Mouse (Mus musculus) thymus, adult 2 months (tissue): ENCODE results near the gene Pck2.

Source experiments
- CTCF ChIP-seq: fragments of 200-500 bp; IDR thresholded peaks from 2 replicates; pipeline ENCODE4 v1.5.1; 2012; ENCODE audit warnings: mild to moderate bottlenecking, control low read depth, low read length, moderate library complexity, borderline replicate concordance; ENCODE audit not compliant: control insufficient read depth, poor library complexity, insufficient read depth; ENCODE audit errors: extremely low read depth
- POLR2A ChIP-seq: fragments of 200-500 bp; IDR thresholded peaks from 2 replicates; pipeline ENCODE4 v1.6.1; 2012; ENCODE audit warnings: mild to moderate bottlenecking, low read length, control low read depth, moderate library complexity; ENCODE audit not compliant: control insufficient read depth, poor library complexity, insufficient read depth; ENCODE audit errors: extremely low read depth

GRCm38 (mm10) chr14:55554635-55555034 is 14.6 kb downstream of the Pck2 start:
- TF ChIP-seq CTCF: no peak
- no peak for TF ChIP-seq POLR2A
